ENCODE assay signal across 19 mouse cellular contexts in genomic region chr5:144182542-144183247, GRCm38 (mm10). TPM values are rescaled to one million over a fixed set of nuclear protein-coding genes. Genes with fewer than 3 reads are reported as not detected.
DNase-seq lines count a peak whose midpoint lies in the region; ATAC-seq and TF ChIP-seq lines count a peak whose summit lies in the region.
"Had no signal": no experiment of that assay in that cellular context is flagged by ENCODE, and none has a peak within 500 bp of the region (broad histone marks: within the 10 kb centered on the region; RNA-seq: fewer than 3 reads in every experiment).

No protein-coding gene starts in this region.

- no peak overlapping the region for H3K4me3 ChIP-seq in heart, embryonic 14.5 days (ENCODE audit: control insufficient read depth in 1 of 2, insufficient read depth in 1 of 2, low read depth in 1 of 2, low read length in 2 of 2)
- no peak overlapping the region for H3K4me3 ChIP-seq in lung, embryonic 16.5 days (ENCODE audit: low read length)
- H3K4me3 ChIP-seq in MEL (ENCODE audit: control insufficient read depth in 1 of 2, insufficient read depth in 1 of 2, low read depth in 2 of 2, low read length in 2 of 2) = no peak overlapping the region
- H3K4me3 ChIP-seq: layer of hippocampus, adult 2 months; limb, embryonic 15.5 days had no signal

- no peak for ATAC-seq in heart, embryonic 14.5 days (ENCODE audit: insufficient number of reproducible peaks, insufficient read depth, low FRiP score, low read depth)
- ATAC-seq in lung, embryonic 16.5 days (ENCODE audit: low read depth) = peak; percentile 26; the same call in 1 of the 2 replicates
- peak; percentile 26; the same call in 1 of the 2 replicates for ATAC-seq in megakaryocyte progenitor cell, adult 5-6 weeks (replicated peaks; ENCODE audit: poor library complexity)
- ATAC-seq: activated CD4-positive, CD25-positive, alpha-beta regulatory T cell, adult 4 months; forebrain, embryonic 14.5 days; hindbrain, postnatal 0 days had no signal

- peaks cover 1% of the 10 kb centered on the region; the same call in 1 of the 2 replicates for H3K79me2 ChIP-seq in MEL (ENCODE audit: control insufficient read depth, insufficient read depth, low read length, poor library complexity)

- no peak for TF ChIP-seq RAD21 in MEL (IDR thresholded peaks at IDR 0.05; ENCODE audit: low read depth, low read length)

- intact Hi-C loops in heart, postnatal 14 days (cut with DNase I) = no loop called here

- no peaks in the 10 kb centered on the region for H3K27me3 ChIP-seq in heart, embryonic 14.5 days (ENCODE audit: control insufficient read depth, insufficient read depth, low read length)
- no peaks in the 10 kb centered on the region for H3K27me3 ChIP-seq in lung, embryonic 16.5 days (ENCODE audit: control insufficient read depth, insufficient read depth, low read depth, low read length)
- no peaks in the 10 kb centered on the region for H3K27me3 ChIP-seq in MEL (ENCODE audit: control insufficient read depth in 1 of 2, insufficient read depth in 2 of 2, low read length in 2 of 2)
- H3K27me3 ChIP-seq: limb, embryonic 15.5 days had no signal

- peak overlapping the region; percentile 21; the same call in 1 of the 2 replicates for H3K9ac ChIP-seq in heart, embryonic 14.5 days (ENCODE audit: low read length)
- no peak overlapping the region for H3K9ac ChIP-seq in lung, embryonic 16.5 days (ENCODE audit: low read length)
- no peak overlapping the region for H3K9ac ChIP-seq in MEL (ENCODE audit: control insufficient read depth, low read depth, low read length, poor library complexity, severe bottlenecking)
- H3K9ac ChIP-seq: limb, embryonic 15.5 days had no signal

- no peak for TF ChIP-seq CTCF in MEL (IDR thresholded peaks at IDR 0.05 in 2 of 3, conservative IDR thresholded peaks at IDR 0.05 in 1 of 3; ENCODE audit: control insufficient read depth in 1 of 3, insufficient read depth in 1 of 3, low read depth in 2 of 3, low read length in 3 of 3, poor library complexity in 1 of 3, severe bottlenecking in 1 of 3)

- H3K9me3 ChIP-seq in heart, embryonic 14.5 days (ENCODE audit: control insufficient read depth, low read length) = no peaks in the 10 kb centered on the region
- no peaks in the 10 kb centered on the region for H3K9me3 ChIP-seq in lung, embryonic 16.5 days (ENCODE audit: control insufficient read depth, low read length)
- no peaks in the 10 kb centered on the region for H3K9me3 ChIP-seq in MEL (replicated peaks; ENCODE audit: insufficient read depth, low read length)
- H3K9me3 ChIP-seq: limb, embryonic 15.5 days had no signal

- 19% methylated on average over 20 of the region's 20 CpGs for WGBS in heart, embryonic 14.5 days
- 29% methylated on average over 20 of the region's 20 CpGs for WGBS in lung, embryonic 16.5 days

- no peak for TF ChIP-seq EP300 in MEL (IDR thresholded peaks at IDR 0.05; ENCODE audit: low read depth in 1 of 2, low read length in 2 of 2)

- H3K27ac ChIP-seq in heart, embryonic 14.5 days (replicated peaks in 1 of 2; ENCODE audit: control insufficient read depth in 1 of 2, insufficient read depth in 1 of 2, low read depth in 2 of 2, low read length in 2 of 2) = no peak overlapping the region
- H3K27ac ChIP-seq in lung, embryonic 16.5 days (ENCODE audit: low read length) = no peak overlapping the region
- no peak overlapping the region for H3K27ac ChIP-seq in MEL (ENCODE audit: control insufficient read depth, low read depth, low read length)
- H3K27ac ChIP-seq: hindbrain, postnatal 0 days; layer of hippocampus, adult 2 months; limb, embryonic 15.5 days had no signal

- no peak for DNase-seq in heart, postnatal 14 days
- DNase-seq in lung, adult 18-20 months = no peak
- DNase-seq in MEL (ENCODE audit: low read depth, low spot score) = no peak
- DNase-seq in layer of hippocampus, postnatal 10 days (ENCODE audit: low spot score in 2 of 2) = no peak
- DNase-seq in kidney, postnatal 25 days = no peak
- DNase-seq: adrenal gland, postnatal 25 days; heart, adult 18-20 months; right cerebral cortex, postnatal 25 days; thymus, postnatal 14 days had no signal

- peaks cover 9 to 11% of the 10 kb centered on the region in 2 experiments for H3K4me1 ChIP-seq in heart, embryonic 14.5 days (ENCODE audit: control insufficient read depth in 2 of 2, insufficient read depth in 2 of 2, low read length in 2 of 2)
- peaks cover 20% of the 10 kb centered on the region for H3K4me1 ChIP-seq in lung, embryonic 16.5 days (replicated peaks; ENCODE audit: control insufficient read depth, insufficient read depth, low read length)
- peaks cover 0 to 9% of the 10 kb centered on the region in 2 experiments; a peak in 2 of 4 replicates for H3K4me1 ChIP-seq in MEL (ENCODE audit: control insufficient read depth in 1 of 2, insufficient read depth in 2 of 2, low read length in 2 of 2)

- peak overlapping the region; percentile 39 for H3K4me2 ChIP-seq in heart, embryonic 14.5 days (ENCODE audit: low read length)
- H3K4me2 ChIP-seq in lung, embryonic 16.5 days (ENCODE audit: low read depth, low read length) = no peak overlapping the region
- H3K4me2 ChIP-seq: limb, embryonic 15.5 days had no signal

- peaks cover 32% of the 10 kb centered on the region for H3K36me3 ChIP-seq in heart, embryonic 14.5 days (ENCODE audit: control insufficient read depth, insufficient read depth, low read length)
- peaks cover 4% of the 10 kb centered on the region; the same call in 1 of the 2 replicates for H3K36me3 ChIP-seq in lung, embryonic 16.5 days (ENCODE audit: control insufficient read depth, insufficient read depth, low read length)
- peaks cover 0 to 4% of the 10 kb centered on the region in 2 experiments; a peak in 3 of 4 replicates for H3K36me3 ChIP-seq in MEL (ENCODE audit: control insufficient read depth in 1 of 2, insufficient read depth in 2 of 2, low read length in 2 of 2)

- TF ChIP-seq POLR2A in MEL (IDR thresholded peaks at IDR 0.05; ENCODE audit: control insufficient read depth in 1 of 2, insufficient read depth in 1 of 2, low read depth in 1 of 2, low read length in 2 of 2, poor library complexity in 1 of 2) = no peak

TF ChIP-seq in MEL, 35 proteins besides CTCF, POLR2A, EP300 and RAD21:
- TF ChIP-seq GATA1 (IDR thresholded peaks at IDR 0.05; ENCODE audit: low read depth, low read length) (0 out of 2 replicates have a peak, but pooled peaks have one; percentile 22), MAFK (IDR thresholded peaks at IDR 0.05; ENCODE audit: borderline replicate concordance, low read depth, low read length) (no peak), ELF1 (IDR thresholded peaks at IDR 0.05; ENCODE audit: low read depth, low read length) (no peak), USF2 (IDR thresholded peaks at IDR 0.05; ENCODE audit: borderline replicate concordance in 1 of 2, insufficient read depth in 1 of 2, low read depth in 1 of 2, low read length in 2 of 2) (no peak), SIN3A (IDR thresholded peaks at IDR 0.05; ENCODE audit: low read length) (no peak), NRF1 (IDR thresholded peaks at IDR 0.05; ENCODE audit: insufficient read depth, low read depth, low read length, poor library complexity, severe bottlenecking) (no peak)
TF ChIP-seq in MEL: peak in this region for 1.

RNA-seq across cellular contexts. Expression of gene Bhlha15, which starts 7.4 kb away (rescaled TPM):
- polyA plus RNA-seq in heart, embryonic 14.5 days (2014; fragmentation: Nextera tagmentation; extraction: Ambion mirVana) = 0.05 and 0.09 TPM in 2 replicates
- not detected for total RNA-seq in heart, postnatal 14 days (2021)
- 0.33 and 0.59 TPM in 2 replicates for polyA plus RNA-seq in lung, embryonic 16.5 days (2015; fragmentation: Nextera tagmentation; extraction: Ambion mirVana)
- 2.6 and 4.3 TPM in 2 replicates for total RNA-seq in MEL (2012; rRNA removed)
- 1 to 10 TPM in 1 of 2 experiments, not detected in 1; 4.1 TPM for polyA plus RNA-seq in MEL (2012; ENCODE audit: insufficient read depth in 1 of 2, insufficient read length in 2 of 2, low read depth in 1 of 2, low replicate concordance in 2 of 2, missing spikeins in 1 of 2)
- total RNA-seq in megakaryocyte progenitor cell, adult 5-6 weeks (2015) = 1.3 and 2.4 TPM in 2 replicates
- total RNA-seq in megakaryocyte progenitor cell, adult 5-6 weeks (2017) = 1.5 TPM in 2 replicates
- under 1 TPM; 0.27 to 0.43 TPM for total RNA-seq in layer of hippocampus, postnatal 10 days (2021)
- total RNA-seq: midbrain, postnatal 0 days had no signal
- polyA plus RNA-seq: C2C12 had no signal

RNA-seq across cellular contexts. Expression of gene Tecpr1, which starts 40.7 kb away (rescaled TPM):
- polyA plus RNA-seq in heart, embryonic 14.5 days (2014; fragmentation: Nextera tagmentation; extraction: Ambion mirVana) = 12.6 and 14.4 TPM in 2 replicates
- total RNA-seq in heart, postnatal 14 days (2021) = 10 to 100 TPM; 29.5 to 34.7 TPM
- polyA plus RNA-seq in lung, embryonic 16.5 days (2015; fragmentation: Nextera tagmentation; extraction: Ambion mirVana) = 28.4 and 31.7 TPM in 2 replicates
- total RNA-seq in MEL (2012; rRNA removed) = 6.2 and 7.1 TPM in 2 replicates
- polyA plus RNA-seq in MEL (2012; ENCODE audit: insufficient read depth in 1 of 2, insufficient read length in 2 of 2, low read depth in 1 of 2, low replicate concordance in 2 of 2, missing spikeins in 1 of 2) = 1 to 10 TPM in 1 of 2 experiments, not detected in 1; 9.0 TPM
- total RNA-seq in megakaryocyte progenitor cell, adult 5-6 weeks (2015) = 2.0 and 2.3 TPM in 2 replicates
- 2.1 and 2.5 TPM in 2 replicates for total RNA-seq in megakaryocyte progenitor cell, adult 5-6 weeks (2017)
- total RNA-seq in layer of hippocampus, postnatal 10 days (2021) = 10 to 100 TPM; 85.3 to 99.4 TPM
